Mouse (Mus musculus) brain, embryonic 14.5 days (tissue): ENCODE data around the gene Scimp.

ENCODE experiments used
- CTCF ChIP-seq: fragments of 200-500 bp; IDR thresholded peaks from 2 replicates; pipeline ENCODE4 v1.5.1; 2012; ENCODE audit warnings: inconsistent platforms, mild to moderate bottlenecking, moderate library complexity, borderline replicate concordance; ENCODE audit not compliant: insufficient read depth, insufficient read length; ENCODE audit errors: extremely low read depth
- POLR2A ChIP-seq: fragments of 200-500 bp; IDR thresholded peaks from 2 replicates; pipeline ENCODE4 v1.6.1; 2012; ENCODE audit warnings: mild to moderate bottlenecking, inconsistent platforms, borderline replicate concordance; ENCODE audit not compliant: poor library complexity, insufficient read depth, insufficient read length, severe bottlenecking; ENCODE audit errors: extremely low read depth

DNA sequence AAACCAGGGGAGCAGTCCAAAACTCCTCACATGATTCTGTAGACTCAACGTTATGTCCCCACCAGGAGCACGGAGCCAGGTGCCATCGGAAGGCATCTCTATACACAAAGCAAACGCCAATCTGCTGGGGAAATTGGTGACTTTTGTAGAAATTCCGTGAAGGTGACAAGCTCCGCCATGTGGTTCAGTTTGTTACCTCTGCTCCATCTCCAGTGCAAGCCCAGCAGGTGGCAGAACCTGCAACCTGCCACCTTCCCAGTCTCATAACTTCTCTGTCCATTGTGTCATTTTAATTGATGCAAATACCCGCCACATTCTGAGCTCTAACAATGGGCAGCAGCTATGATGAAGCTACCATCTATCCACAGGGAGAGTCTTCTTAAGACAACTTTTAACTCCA is 57.4 kb downstream of the Scimp start:
- TF ChIP-seq CTCF, result no peak
- no peak for TF ChIP-seq POLR2A
